Mouse (Mus musculus) testis, postnatal 14 days (tissue): ENCODE measurements around the gene Snx12.
"Not testable (repeated sequence)": the region's sequence is repeated elsewhere in the genome, so short reads cannot be mapped to it uniquely, and the experiment has no call there.

Source experiments
- DNase-seq: peaks from one replicate; pipeline ENCODE4 v3.0.0; 2021; ENCODE audit warnings: low spot score

The Snx12 gene

GRCm38 (mm10) chrX:101131992-101132791 lies 90.2 kb downstream of the Snx12 start:
- DNase-seq = no peak

GRCm38 (mm10) chrX:101131001-101131400 lies 91.4 kb downstream of the Snx12 start:
- peak; percentile 16 for DNase-seq

GRCm38 (mm10) chrX:101128559-101128958 lies 93.8 kb downstream of the Snx12 start:
- no peak for DNase-seq

- no peak for DNase-seq
Observed at GRCm38 (mm10) chrX:101126977-101127376, 95.4 kb downstream of the Snx12 start.

GRCm38 (mm10) chrX:101126474-101126955 lies 95.8 kb downstream of the Snx12 start:
- no peak for DNase-seq

- no peak for DNase-seq
Observed at GRCm38 (mm10) chrX:101120546-101120945, 101.8 kb downstream of the Snx12 start.

GRCm38 (mm10) chrX:101085920-101086319 lies 136.4 kb downstream of the Snx12 start, which contains the start of gene Slc7a3:
Slc7a3 (minus strand) TSS chrX:101086020.
- no peak for DNase-seq

- not testable (repeated sequence) for DNase-seq
Observed at GRCm38 (mm10) chrX:101085211-101085610, 137.2 kb downstream of the Snx12 start.

- DNase-seq = no peak
Observed at GRCm38 (mm10) chrX:101084192-101084591, 138.2 kb downstream of the Snx12 start.

GRCm38 (mm10) chrX:101065245-101065644 lies 157.1 kb downstream of the Snx12 start:
- DNase-seq = no peak

GRCm38 (mm10) chrX:101063503-101063902 lies 158.9 kb downstream of the Snx12 start:
- no peak for DNase-seq

- DNase-seq = peak; percentile 88
Observed at GRCm38 (mm10) chrX:101059541-101059940, 162.8 kb downstream of the Snx12 start, which contains the start of gene Tex11. Tex11 (minus strand) TSS chrX:101059667.
